Mouse (Mus musculus): ENCODE measurements at regions not wholly inside any gene's neighbourhood (a gene's known extent, or its start where the extent isn't known, plus 50 kb on each side); places are given as distances from the start of the nearest gene placed in this dataset.
"Not testable (repeated sequence)": the region's sequence is repeated elsewhere in the genome, so short reads cannot be mapped to it uniquely, and the experiment has no call there.

DNA sequence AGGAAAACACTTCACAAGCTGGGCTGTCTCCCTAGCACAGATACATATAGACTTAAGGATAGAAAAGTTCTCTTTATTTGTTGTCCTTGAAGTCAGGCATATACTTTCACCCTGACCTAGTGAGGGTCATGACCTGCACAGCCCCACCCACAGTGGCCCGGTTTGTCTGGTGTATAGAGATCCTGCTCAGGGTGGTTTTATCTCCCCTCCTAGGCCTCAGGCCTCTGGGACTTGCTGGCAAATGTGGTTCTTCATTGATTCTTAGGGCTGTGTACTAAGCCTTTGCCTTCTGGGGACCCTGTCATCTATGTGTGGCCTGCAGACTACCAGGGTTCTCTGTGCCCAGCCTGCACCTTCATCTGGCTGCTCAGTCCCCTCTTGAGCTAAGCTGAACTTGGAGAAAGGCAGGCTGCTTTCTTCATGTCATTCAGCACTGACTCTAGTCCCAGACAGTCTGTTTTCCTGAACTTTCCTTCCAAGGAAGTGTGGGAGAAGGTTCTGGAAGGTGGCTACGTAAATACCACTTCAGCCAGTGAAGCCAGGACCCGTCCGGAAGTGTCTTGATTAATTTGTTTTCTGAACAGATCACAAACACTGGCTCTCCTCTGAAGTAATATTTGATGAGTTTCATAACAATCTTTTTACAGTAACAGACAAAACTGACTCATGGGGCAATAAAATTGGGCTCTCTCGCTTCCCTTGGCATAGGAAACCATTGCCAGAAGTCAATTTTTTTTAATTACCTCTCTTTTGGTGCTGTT is 135.0 kb upstream of the Dapk1 start:
- no peak for DNase-seq
- intact Hi-C loops (cut with DNase I), result loop anchor here (5.0 to 10.0 kb wide), 4 partner anchors 289 to 624 kb away; partner anchors contain the start of gene Gas1

DNA sequence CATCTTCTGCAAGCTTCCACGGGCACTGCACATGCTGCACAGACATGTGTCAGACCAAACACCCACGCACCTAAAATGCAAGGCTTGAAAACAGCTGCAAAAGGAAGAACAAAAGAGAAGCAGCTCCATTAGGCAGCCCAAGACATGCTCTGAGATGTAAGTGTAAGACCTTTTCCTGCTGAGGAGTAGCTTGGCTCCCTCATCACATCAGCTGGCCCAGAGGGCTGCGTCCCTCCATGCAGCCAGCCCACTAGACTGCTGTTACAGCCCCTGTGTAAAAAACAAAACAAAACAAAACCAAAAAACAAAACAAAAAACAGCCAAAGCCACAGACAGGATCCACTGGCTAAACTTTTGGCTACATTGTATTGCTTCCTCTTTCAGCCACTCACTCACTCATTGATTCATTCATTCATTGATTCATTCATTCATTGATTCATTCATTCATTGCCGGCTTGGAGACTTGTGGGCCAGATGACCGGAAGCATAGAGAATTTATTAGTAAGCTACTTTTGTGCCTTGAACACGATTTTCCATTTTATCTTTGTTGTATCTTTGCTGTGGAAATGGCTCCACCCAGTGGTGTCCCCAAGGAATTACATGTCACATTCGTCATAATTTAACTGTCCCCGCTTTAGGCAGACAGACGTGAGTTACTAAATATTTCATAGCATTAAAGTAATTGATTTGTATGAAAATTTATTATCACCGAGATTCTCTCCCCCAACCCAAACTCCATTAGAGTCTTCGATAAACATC is 133.7 kb upstream of the Dapk1 start:
- intact Hi-C loops (cut with DNase I), result loop anchor here (5.0 to 10.0 kb wide), 4 partner anchors 291 to 626 kb away; partner anchors contain the start of gene Gas1
- DNase-seq, result peak; percentile 59

- no peak for DNase-seq
- intact Hi-C loops (cut with DNase I), result no loop called here
Observed at GRCm38 (mm10) chr13:60470426-60471398, 131.0 kb upstream of the Dapk1 start.

- DNase-seq, result no peak
- intact Hi-C loops (cut with DNase I), result no loop called here
Observed at GRCm38 (mm10) chr13:60471602-60472001, 130.1 kb upstream of the Dapk1 start.

DNA sequence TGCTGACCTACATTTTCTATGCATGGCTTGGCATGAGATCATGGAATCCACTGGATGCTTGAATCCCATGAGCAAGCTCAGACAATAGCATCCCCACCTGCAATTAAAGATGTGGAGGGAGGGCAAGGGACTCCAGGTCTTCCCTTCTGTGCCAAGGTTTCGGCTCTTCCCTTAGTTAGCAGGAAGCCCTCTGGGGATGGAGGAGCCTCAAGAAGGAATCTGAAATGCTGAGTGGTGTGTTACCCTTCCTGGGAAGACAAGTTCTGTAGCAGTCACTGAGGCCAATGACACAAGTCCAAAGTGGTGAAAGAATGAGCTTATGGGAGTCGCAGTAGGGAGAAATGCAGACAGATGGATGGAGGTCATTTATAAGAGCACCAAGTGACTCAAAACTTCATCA is 125.4 kb upstream of the Dapk1 start:
- no peak for DNase-seq
- intact Hi-C loops (cut with DNase I), result loop anchor here (5.0 kb wide), 1 partner anchor 126 kb away; the partner anchor contains the start of gene Dapk1

GRCm38 (mm10) chr13:60478301-60478700 is 123.4 kb upstream of the Dapk1 start:
- DNase-seq, result no peak
- intact Hi-C loops (cut with DNase I), result loop anchor here (5.0 kb wide), 1 partner anchor 124 kb away; the partner anchor contains the start of gene Dapk1

GRCm38 (mm10) chr13:60479043-60479861 is 122.5 kb upstream of the Dapk1 start:
- intact Hi-C loops (cut with DNase I), result loop anchor here (5.0 kb wide), 1 partner anchor 123 kb away; the partner anchor contains the start of gene Dapk1
- peak; percentile 45 for DNase-seq

- intact Hi-C loops (cut with DNase I), result loop anchor here (2.0 to 5.0 kb wide), 2 partner anchors 122 to 265 kb away; partner anchors contain the start of gene Dapk1
- DNase-seq, result no peak
Observed at GRCm38 (mm10) chr13:60479862-60480730, 121.7 kb upstream of the Dapk1 start.

GRCm38 (mm10) chr13:60480731-60481431 is 120.9 kb upstream of the Dapk1 start:
- intact Hi-C loops (cut with DNase I), result loop anchor here (2.0 kb wide), 1 partner anchor 264 kb away; no protein-coding TSS in a partner anchor
- DNase-seq, result no peak

DNA sequence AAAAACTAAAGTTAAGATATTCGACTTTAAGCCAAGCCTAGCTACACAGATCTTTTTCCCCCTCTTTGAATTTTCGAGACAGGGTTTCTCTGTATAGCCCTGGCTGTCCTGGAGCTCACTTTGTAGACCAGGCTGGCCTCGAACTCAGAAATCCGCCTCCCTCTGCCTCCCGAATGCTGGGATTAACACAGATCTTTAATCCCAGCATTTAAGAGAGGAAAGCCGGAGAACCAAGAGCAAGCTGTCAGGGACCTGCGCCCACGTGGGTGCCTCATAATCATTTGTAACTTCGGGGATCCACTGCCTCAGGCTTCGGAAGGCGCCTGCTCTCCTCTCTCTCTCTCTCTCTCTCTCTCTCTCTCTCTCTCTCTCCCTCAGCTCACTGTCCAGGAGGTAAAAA is 120.3 kb upstream of the Dapk1 start:
- not testable (repeated sequence) for DNase-seq
- intact Hi-C loops (cut with DNase I), result loop anchor here (2.0 kb wide), 1 partner anchor 263 kb away; no protein-coding TSS in a partner anchor

DNA sequence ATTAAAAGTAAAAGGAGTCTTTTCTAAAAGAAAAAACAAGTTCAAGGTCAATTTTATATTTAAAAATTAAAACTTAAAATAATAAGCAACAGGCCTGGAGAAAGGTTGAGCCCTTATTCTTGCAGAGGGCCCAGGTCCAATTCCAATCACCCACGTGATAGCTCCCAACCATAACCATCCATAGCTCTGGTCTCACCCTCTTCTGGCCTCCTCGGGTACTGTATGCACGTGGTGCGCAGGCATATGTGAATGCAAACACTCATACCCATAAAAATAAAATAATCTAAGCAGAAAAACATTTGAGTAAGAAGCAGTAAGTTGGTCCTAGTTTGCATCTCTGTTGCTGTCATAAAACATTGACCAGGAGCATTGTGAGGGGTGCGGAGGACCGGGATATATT is 119.8 kb upstream of the Dapk1 start:
- no peak for DNase-seq
- intact Hi-C loops (cut with DNase I), result loop anchor here (2.0 kb wide), 1 partner anchor 263 kb away; no protein-coding TSS in a partner anchor

DNA sequence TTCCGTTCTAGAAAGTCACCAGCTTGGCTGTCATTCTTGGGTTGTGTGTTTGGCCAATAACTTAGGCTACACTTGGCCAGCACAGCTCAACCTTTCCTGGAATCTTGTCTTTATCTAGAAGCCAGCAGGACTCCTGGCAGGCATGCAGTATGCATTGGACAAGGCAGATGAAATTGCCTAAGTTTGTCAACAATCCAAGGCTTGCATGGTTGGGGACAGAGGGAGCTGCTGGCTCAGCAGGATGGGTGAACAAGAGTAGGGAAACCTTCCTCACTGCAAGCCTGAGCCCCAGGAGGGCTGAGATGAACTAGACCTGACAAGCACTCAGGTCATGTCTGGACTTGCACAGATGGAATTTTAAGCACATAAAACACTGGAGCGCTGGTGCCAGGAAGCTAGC is 115.6 kb upstream of the Dapk1 start:
- peak; percentile 82 for DNase-seq

DNA sequence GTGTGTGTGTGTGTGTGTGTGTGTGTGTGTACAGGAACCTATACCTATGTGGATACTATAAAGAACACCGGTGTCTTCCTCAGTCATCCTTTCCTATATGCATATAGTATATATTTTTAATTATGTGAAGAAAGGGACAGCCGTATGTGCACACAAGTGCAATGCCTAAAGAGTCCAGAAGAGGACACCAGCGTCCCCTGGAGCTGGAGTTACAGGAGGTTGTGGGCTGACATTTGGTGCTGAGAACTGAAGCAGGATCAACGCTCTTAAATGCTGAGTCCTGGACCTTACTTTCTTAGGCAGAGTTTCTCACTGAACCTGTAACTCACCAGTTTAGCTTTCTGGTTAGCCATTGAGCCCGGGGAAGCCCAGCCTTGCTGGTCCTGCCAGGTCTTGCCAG is 114.9 kb upstream of the Dapk1 start:
- DNase-seq, result no peak
- intact Hi-C loops (cut with DNase I), result no loop called here

More for the DNA sequence above, 115.6 kb upstream of the Dapk1 start:
- intact Hi-C loops (cut with DNase I), result no loop called here

GRCm38 (mm10) chr13:60488131-60488883 is 113.4 kb upstream of the Dapk1 start:
- DNase-seq, result peak; percentile 79
- intact Hi-C loops (cut with DNase I), result no loop called here

GRCm38 (mm10) chr13:60488884-60489265 is 112.9 kb upstream of the Dapk1 start:
- no peak for DNase-seq
- intact Hi-C loops (cut with DNase I), result no loop called here

DNA sequence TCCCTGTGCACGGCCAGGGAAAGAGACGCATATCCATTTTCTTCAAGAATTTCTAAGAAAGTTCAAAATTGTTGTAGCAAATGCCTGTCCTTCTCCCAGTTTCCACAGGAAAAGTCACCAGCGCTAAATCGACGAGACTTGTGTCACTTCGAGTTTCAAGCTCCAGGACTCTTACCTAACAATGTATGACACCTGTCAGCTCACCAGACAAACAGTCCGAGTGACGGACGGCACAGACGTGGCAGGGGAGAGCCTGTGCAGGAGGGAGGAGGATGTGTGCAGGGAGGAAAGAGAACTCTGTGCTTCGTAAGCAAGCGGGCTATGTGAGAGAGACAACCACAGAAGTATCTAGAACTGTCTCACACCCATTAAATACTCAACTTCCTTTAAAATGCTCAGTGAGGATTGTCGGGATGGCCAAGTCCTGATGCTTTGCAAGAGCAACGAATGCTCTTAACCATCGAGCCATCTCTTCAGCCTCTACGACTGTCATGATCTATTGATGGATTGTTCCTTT is 109.7 kb upstream of the Dapk1 start:
- no peak for DNase-seq
- intact Hi-C loops (cut with DNase I), result no loop called here

DNA sequence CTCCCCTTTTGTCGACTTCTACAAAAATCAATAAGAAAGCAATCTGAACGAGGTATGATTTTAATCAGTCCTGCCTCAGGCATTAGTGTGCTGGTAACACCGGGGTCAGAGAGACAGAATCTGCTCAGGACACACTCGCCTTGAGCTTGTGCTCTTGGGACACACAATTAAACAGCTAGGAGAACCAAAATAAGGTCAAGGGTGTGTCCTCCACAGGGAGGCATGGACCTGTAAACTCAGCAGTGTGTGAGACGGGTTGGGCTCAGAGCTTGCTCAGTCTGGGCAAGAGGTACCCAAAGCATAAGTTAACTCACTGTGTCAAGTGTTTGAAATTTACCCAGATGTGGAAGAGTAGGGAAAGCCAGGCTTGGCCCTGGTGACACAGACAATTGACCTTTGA is 107.9 kb upstream of the Dapk1 start:
- no peak for DNase-seq
- intact Hi-C loops (cut with DNase I), result no loop called here
